Mouse (Mus musculus) megakaryocyte progenitor cell, adult 5-6 weeks (primary cell): ENCODE measurements at regions not wholly inside any gene's neighbourhood (a gene's known extent, or its start where the extent isn't known, plus 50 kb on each side); places are given as distances from the start of the nearest gene placed in this dataset.

ENCODE experiments used
- ATAC-seq: replicated peaks from 2 replicates; pipeline ENCODE4 v1.8.0; 2016; ENCODE audit warnings: mild to moderate bottlenecking, moderate TSS enrichment, inconsistent platforms; ENCODE audit not compliant: poor library complexity

GRCm38 (mm10) chr1:137774586-137774985 lies 400.9 kb downstream of the Ptprc start:
- ATAC-seq, result no peak

- ATAC-seq, result no peak
Measured at GRCm38 (mm10) chr1:137760797-137761196, 414.7 kb downstream of the Ptprc start.

GRCm38 (mm10) chr1:137751446-137751961 lies 424.0 kb downstream of the Ptprc start:
- peak; percentile 93 for ATAC-seq

- no peak for ATAC-seq
Measured at GRCm38 (mm10) chr1:137750894-137751293, 424.6 kb downstream of the Ptprc start.

DNA sequence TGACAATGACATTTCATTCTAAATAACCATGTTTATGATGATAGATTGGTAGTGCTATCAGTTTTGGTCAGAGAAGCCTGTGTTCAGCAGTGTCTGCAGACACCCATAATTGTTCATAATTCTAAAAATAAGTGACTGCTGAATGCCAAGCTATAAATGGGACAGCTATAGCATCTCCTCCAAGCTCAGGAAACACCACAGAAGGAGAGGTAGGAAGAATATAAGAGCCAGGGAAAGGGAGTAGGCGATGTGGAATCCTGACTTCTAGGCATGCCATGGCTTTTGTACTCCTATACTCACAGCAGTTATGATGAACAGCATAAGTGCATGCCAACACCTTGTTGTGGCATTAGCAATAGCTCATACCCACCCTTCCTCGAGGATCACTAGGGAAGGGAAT lies 429.4 kb downstream of the Ptprc start:
- no peak for ATAC-seq

DNA sequence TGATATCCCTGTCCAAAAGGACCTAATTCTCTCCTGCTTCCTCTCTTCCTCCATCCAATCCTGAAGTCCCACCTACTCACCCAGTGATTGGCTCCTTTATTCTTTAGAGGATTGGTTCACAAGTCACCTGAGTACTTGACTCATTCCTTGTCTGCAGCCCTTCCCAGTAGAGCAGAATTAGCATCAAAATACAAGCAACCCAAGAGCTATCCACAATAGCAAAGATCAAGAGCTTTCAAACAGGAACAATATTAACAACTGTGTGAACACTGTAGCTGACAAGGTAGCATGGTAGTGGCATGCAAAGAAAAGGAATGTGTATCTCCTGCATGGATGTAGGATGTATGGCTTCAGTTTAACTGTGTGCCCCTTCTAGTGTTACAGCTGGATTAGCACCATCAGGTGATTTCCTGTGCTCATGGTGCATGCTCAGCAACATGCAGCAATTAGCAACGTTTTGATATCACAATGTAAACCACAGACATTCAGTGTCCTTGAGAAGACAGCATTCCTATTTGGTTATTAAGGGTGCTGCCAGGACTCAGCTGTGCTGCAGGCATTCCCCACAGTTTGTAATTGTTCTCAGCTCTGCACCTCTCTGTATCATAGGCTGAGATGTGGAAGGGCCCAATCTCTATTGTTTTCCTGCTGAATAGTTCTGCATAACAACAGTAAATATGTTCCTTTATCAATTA lies 437.2 kb downstream of the Ptprc start:
- no peak for ATAC-seq

GRCm38 (mm10) chr1:137703882-137704281 lies 471.6 kb downstream of the Ptprc start:
- ATAC-seq, result no peak

GRCm38 (mm10) chr1:137698876-137699275 lies 476.6 kb downstream of the Ptprc start:
- no peak for ATAC-seq

DNA sequence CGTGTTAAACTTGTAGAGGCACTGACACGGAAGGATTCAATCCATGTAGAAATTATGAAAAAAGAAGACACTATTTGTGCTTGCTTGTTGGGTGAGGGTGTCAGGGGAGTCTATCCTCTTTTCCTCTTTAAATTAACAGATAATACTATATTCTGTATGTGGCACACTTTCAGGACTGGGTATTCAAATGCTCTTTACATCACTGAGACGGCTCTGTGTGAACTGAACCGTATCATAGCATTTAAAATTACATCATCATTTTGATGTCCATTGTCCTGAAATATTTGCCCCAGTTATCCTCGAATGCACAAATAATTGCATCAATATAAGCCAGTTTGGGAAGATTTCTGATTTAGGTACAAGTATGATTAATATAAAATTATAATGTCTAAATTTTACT lies 478.2 kb downstream of the Ptprc start:
- ATAC-seq, result no peak

DNA sequence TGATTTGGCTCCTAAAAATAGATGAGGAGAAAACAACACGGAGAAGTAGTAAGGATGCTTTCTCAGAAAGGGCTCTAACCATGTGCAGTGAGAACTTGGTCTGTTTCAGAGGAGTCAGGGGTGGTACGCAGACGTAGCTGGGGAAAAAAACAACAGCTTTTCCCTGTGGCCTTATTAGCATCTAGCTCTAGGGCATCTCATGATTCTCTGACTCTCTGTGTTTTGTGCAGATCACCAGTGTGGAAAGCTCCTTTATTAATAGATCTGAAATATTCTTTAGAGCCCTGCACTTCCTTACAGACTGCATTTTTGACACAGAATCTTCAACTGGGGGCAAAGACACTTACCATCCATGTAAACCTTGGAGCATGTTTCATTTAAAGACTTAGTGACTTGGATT lies 478.7 kb downstream of the Ptprc start:
- no peak for ATAC-seq

- ATAC-seq, result no peak
Measured at GRCm38 (mm10) chr1:137695751-137696150, 479.8 kb downstream of the Ptprc start.

DNA sequence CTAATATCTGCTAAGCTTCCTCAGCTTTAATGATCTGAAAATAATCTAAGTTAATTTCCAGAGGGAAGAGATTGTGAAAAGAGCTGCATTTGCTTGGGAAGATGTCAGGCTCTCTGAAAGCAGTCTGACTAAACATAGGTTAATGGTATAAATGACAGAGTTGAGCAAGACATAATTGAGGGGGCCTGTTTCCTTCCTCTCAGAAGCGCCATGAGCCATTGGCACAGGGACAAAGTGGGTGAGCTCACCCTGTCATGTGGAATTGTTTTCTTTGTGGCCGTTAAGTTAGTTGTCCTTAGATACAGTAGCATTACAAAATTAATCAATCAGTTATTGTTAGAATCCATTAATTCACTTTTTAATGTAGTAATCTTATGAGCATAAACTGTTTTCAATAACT lies 483.0 kb downstream of the Ptprc start:
- peak; percentile 80 for ATAC-seq

DNA sequence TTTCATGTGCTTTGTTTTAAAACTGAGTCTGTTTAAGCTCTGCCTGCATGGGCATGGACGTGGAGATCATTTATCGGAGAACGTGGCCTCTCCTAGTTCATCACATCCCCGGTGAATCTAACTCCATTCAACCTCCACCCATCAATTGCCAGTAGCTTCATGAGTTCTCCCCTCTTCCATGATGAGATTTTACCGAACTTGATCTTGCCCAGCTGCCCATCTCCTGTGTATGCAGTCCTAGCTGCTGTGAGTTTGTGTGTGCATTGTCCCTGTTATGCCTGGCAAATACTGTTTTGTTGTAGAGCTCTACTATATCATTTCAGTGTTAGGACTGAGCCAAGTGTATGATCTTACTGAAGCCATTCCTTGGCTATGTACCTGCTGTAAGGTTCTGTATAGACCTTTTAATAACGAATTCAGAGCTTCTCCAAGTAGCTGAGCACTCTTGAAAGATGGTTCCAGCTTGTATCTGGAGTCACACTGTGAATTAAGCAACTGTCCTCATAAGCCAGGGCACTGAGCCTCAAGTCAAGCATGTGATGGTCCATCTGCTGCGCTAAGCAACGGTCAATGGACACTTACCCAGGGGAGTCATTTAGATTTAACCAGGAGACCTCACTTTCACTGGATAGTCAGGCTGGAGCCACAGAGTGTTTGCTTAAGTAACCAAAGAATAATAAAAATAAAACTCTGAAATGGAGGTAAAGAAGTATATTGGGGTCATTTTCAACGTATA lies 484.5 kb downstream of the Ptprc start:
- no peak for ATAC-seq

GRCm38 (mm10) chr1:137670650-137671049 lies 504.9 kb downstream of the Ptprc start:
- no peak for ATAC-seq

GRCm38 (mm10) chr1:137669849-137670248 lies 505.7 kb downstream of the Ptprc start:
- ATAC-seq, result no peak

GRCm38 (mm10) chr1:137658141-137658540 lies 517.4 kb downstream of the Ptprc start:
- ATAC-seq, result no peak

- no peak for ATAC-seq
Measured at GRCm38 (mm10) chr1:137656900-137657458, 518.5 kb downstream of the Ptprc start.

DNA sequence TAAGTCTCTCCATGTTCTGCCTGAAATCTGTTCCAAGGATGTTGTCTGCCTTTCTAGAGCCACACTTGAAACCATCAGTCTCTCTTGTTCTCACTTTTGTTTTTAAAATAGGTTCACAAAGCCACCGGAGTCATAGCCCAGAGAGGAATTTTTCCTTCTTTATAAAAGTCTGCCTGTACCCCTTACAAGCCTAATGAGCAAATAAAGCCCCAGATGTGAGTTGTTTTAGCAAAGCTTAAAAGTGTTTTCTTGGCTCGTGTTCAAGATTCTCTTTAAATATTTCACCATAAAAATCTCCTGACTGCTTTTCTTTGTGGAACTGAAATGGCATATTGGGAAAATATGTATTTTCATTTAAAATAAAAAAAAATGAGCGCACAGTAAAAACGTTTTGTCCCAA lies 521.3 kb downstream of the Ptprc start:
- ATAC-seq, result no peak

DNA sequence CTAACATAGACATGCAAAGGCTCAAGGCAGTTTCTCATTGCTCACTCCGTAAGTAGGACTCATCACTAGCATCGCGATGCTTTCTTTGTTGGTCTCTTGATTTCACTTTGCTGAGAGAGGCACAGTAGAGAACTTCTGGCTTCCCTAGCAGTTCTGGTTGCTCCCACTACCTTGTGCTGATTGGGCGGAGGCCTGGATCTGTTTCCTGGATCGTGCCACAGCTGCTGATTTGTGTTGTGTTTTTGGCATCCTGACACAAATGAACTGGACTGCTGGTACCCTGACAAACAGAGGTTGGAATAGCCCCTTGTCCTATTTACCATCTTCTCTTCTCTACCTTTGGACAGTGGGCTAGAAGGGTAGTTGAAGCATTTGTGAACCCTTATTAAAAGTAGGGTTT lies 522.0 kb downstream of the Ptprc start:
- ATAC-seq, result no peak

DNA sequence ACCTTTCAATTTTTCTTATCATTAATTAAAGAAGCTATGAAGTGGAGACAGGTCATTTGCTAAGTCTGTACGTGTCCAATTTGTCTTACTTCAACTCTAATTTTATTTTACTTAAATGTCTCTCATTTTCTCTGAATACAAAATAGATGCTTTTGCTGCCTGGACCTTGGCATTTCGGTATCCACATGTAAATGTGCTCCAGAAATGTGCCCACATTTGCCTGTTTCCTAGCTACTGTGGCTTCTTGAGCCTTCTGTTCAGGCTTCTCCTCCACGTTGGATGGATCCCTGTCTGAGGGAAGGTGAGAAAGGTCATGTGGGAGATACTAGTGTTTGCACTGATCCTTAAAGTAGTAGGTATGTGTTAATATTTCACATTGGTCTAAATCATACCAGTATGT lies 524.9 kb downstream of the Ptprc start:
- no peak for ATAC-seq

DNA sequence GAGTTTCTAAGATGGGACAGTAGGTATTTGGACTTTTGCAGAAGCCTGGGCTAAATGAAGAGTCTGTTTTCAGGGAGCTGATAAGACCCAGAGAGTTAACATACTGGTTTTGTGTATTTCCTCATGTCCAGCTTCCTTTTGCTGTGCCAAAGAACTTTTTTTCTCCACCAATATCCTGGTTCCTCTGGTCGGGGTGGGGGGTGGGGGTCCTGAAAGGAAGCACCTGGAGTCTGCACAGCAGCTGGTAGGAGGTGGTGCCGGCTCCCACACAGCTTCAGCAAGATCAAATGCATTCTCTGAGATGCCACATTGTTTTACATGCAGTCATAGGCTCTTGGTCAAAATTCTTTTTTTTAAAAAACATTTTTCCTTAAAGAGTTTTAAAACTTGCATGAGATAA lies 525.4 kb downstream of the Ptprc start:
- ATAC-seq, result peak; percentile 29; the same call in 1 of the 2 replicates

- ATAC-seq, result no peak
Measured at GRCm38 (mm10) chr1:137648832-137649231, 526.7 kb downstream of the Ptprc start.
